Mouse (Mus musculus): Measurements from ENCODE around the gene Dtnbp1. TPM values are rescaled to one million over a fixed set of nuclear protein-coding genes. Genes with fewer than 3 reads are reported as not detected.

The Dtnbp1 gene
- polyA plus RNA-seq, 1 experiment from 2014 or later = 63.5 TPM

- Histone ChIP-seq H3K4me3 (ENCODE audit: low read length) (no peak overlapping the region), H3K4me1 (replicated peaks; ENCODE audit: control insufficient read depth, insufficient read depth, low read length) (peaks cover 5% of the 10 kb centered on the region; the same call in 1 of the 2 replicates), H3K9ac (ENCODE audit: low read length) (no peak overlapping the region), H3K9me3 (ENCODE audit: control insufficient read depth, low read length) (no peaks in the 10 kb centered on the region), H3K4me2 (ENCODE audit: low read depth, low read length) (no peak overlapping the region), H3K36me3 (ENCODE audit: control insufficient read depth, insufficient read depth, low read length) (no peaks in the 10 kb centered on the region), H3K27ac (ENCODE audit: low read length) (no peak overlapping the region), H3K27me3 (ENCODE audit: control insufficient read depth, insufficient read depth, low read depth, low read length) (no peaks in the 10 kb centered on the region)
- WGBS = 67% methylated on average over 5 of the region's 5 CpGs
- no peak for ATAC-seq (ENCODE audit: low read depth)
Measured at GRCm38 (mm10) chr13:45006483-45006882, 4.5 kb upstream of the Dtnbp1 start.

GRCm38 (mm10) chr13:45005861-45006260 is 3.9 kb upstream of the Dtnbp1 start:
- WGBS = 55% methylated on average over 7 of the region's 7 CpGs
- no peak for ATAC-seq (ENCODE audit: low read depth)

GRCm38 (mm10) chr13:45004987-45005592 is 3.1 kb upstream of the Dtnbp1 start:
- Histone ChIP-seq H3K9ac (ENCODE audit: low read length) (no peak overlapping the region), H3K36me3 (ENCODE audit: control insufficient read depth, insufficient read depth, low read length) (no peaks in the 10 kb centered on the region), H3K4me3 (ENCODE audit: low read length) (no peak overlapping the region), H3K9me3 (ENCODE audit: control insufficient read depth, low read length) (no peaks in the 10 kb centered on the region), H3K27ac (ENCODE audit: low read length) (no peak overlapping the region), H3K27me3 (ENCODE audit: control insufficient read depth, insufficient read depth, low read depth, low read length) (no peaks in the 10 kb centered on the region), H3K4me2 (ENCODE audit: low read depth, low read length) (no peak overlapping the region), H3K4me1 (replicated peaks; ENCODE audit: control insufficient read depth, insufficient read depth, low read length) (peaks cover 10% of the 10 kb centered on the region; the same call in 1 of the 2 replicates)
- 83% methylated on average over 5 of the region's 5 CpGs for WGBS
- ATAC-seq (ENCODE audit: low read depth) = no peak

More at GRCm38 (mm10) chr13:45005861-45006260, 3.9 kb upstream of the Dtnbp1 start:
- no peaks in the 10 kb centered on the region for H3K27me3 ChIP-seq (ENCODE audit: control insufficient read depth, insufficient read depth, low read depth, low read length)
- no peaks in the 10 kb centered on the region for H3K9me3 ChIP-seq (ENCODE audit: control insufficient read depth, low read length)
- no peak overlapping the region for H3K27ac ChIP-seq (ENCODE audit: low read length)
- H3K9ac ChIP-seq (ENCODE audit: low read length) = no peak overlapping the region
- H3K4me2 ChIP-seq (ENCODE audit: low read depth, low read length) = no peak overlapping the region
- no peak overlapping the region for H3K4me3 ChIP-seq (ENCODE audit: low read length)
- no peaks in the 10 kb centered on the region for H3K36me3 ChIP-seq (ENCODE audit: control insufficient read depth, insufficient read depth, low read length)
- H3K4me1 ChIP-seq (replicated peaks; ENCODE audit: control insufficient read depth, insufficient read depth, low read length) = peaks cover 5% of the 10 kb centered on the region; the same call in 1 of the 2 replicates

- H3K27ac ChIP-seq (ENCODE audit: low read length) = no peak overlapping the region
- no peak overlapping the region for H3K4me2 ChIP-seq (ENCODE audit: low read depth, low read length)
- no peaks in the 10 kb centered on the region for H3K27me3 ChIP-seq (ENCODE audit: control insufficient read depth, insufficient read depth, low read depth, low read length)
- ATAC-seq (ENCODE audit: low read depth) = no peak
- WGBS = 60% methylated on average over 5 of the region's 5 CpGs
- H3K9me3 ChIP-seq (ENCODE audit: control insufficient read depth, low read length) = no peaks in the 10 kb centered on the region
- H3K4me3 ChIP-seq (ENCODE audit: low read length) = no peak overlapping the region
- peaks cover 5% of the 10 kb centered on the region for H3K36me3 ChIP-seq (ENCODE audit: control insufficient read depth, insufficient read depth, low read length)
- H3K4me1 ChIP-seq (replicated peaks; ENCODE audit: control insufficient read depth, insufficient read depth, low read length) = peaks cover 10% of the 10 kb centered on the region; the same call in 1 of the 2 replicates
- H3K9ac ChIP-seq (ENCODE audit: low read length) = no peak overlapping the region
Measured at GRCm38 (mm10) chr13:45003026-45003425, 1.1 kb upstream of the Dtnbp1 start.

GRCm38 (mm10) chr13:45001228-45001910 is 578 bp downstream of the Dtnbp1 start:
- Histone ChIP-seq H3K27me3 (ENCODE audit: control insufficient read depth, insufficient read depth, low read depth, low read length) (no peaks in the 10 kb centered on the region), H3K9ac (ENCODE audit: low read length) (peak overlapping the region; percentile 88), H3K4me2 (ENCODE audit: low read depth, low read length) (peak overlapping the region; percentile 86), H3K27ac (ENCODE audit: low read length) (peak overlapping the region; percentile 53), H3K4me3 (ENCODE audit: low read length) (peak overlapping the region; percentile 90), H3K4me1 (replicated peaks; ENCODE audit: control insufficient read depth, insufficient read depth, low read length) (peaks cover 10% of the 10 kb centered on the region; the same call in 1 of the 2 replicates), H3K9me3 (ENCODE audit: control insufficient read depth, low read length) (no peaks in the 10 kb centered on the region), H3K36me3 (ENCODE audit: control insufficient read depth, insufficient read depth, low read length) (peaks cover 5% of the 10 kb centered on the region)
- peak; percentile 88 for ATAC-seq (ENCODE audit: low read depth)
- WGBS = 0% methylated on average over 51 of the region's 52 CpGs

- Histone ChIP-seq H3K27me3 (ENCODE audit: control insufficient read depth, insufficient read depth, low read depth, low read length) (no peaks in the 10 kb centered on the region), H3K4me1 (replicated peaks; ENCODE audit: control insufficient read depth, insufficient read depth, low read length) (peaks cover 10% of the 10 kb centered on the region; the same call in 1 of the 2 replicates), H3K4me2 (ENCODE audit: low read depth, low read length) (peak overlapping the region; percentile 86), H3K9me3 (ENCODE audit: control insufficient read depth, low read length) (no peaks in the 10 kb centered on the region), H3K36me3 (ENCODE audit: control insufficient read depth, insufficient read depth, low read length) (peaks cover 5% of the 10 kb centered on the region), H3K4me3 (ENCODE audit: low read length) (peak overlapping the region; percentile 90), H3K9ac (ENCODE audit: low read length) (peak overlapping the region; percentile 88), H3K27ac (ENCODE audit: low read length) (peak overlapping the region; percentile 53)
- WGBS = 11% methylated on average over 7 of the region's 7 CpGs
- ATAC-seq (ENCODE audit: low read depth) = peak; percentile 17; the same call in 1 of the 2 replicates
Measured at GRCm38 (mm10) chr13:45000836-45001227, 1.1 kb downstream of the Dtnbp1 start.

GRCm38 (mm10) chr13:44999211-44999610 is 2.7 kb downstream of the Dtnbp1 start:
- ATAC-seq (ENCODE audit: low read depth) = no peak
- H3K9me3 ChIP-seq (ENCODE audit: control insufficient read depth, low read length) = no peaks in the 10 kb centered on the region
- peaks cover 10% of the 10 kb centered on the region; the same call in 1 of the 2 replicates for H3K4me1 ChIP-seq (replicated peaks; ENCODE audit: control insufficient read depth, insufficient read depth, low read length)
- H3K36me3 ChIP-seq (ENCODE audit: control insufficient read depth, insufficient read depth, low read length) = peaks cover 5% of the 10 kb centered on the region
- no peaks in the 10 kb centered on the region for H3K27me3 ChIP-seq (ENCODE audit: control insufficient read depth, insufficient read depth, low read depth, low read length)
- no peak overlapping the region for H3K4me2 ChIP-seq (ENCODE audit: low read depth, low read length)
- H3K9ac ChIP-seq (ENCODE audit: low read length) = no peak overlapping the region
- H3K27ac ChIP-seq (ENCODE audit: low read length) = no peak overlapping the region
- H3K4me3 ChIP-seq (ENCODE audit: low read length) = no peak overlapping the region
- 89% methylated on average over 12 of the region's 12 CpGs for WGBS

GRCm38 (mm10) chr13:44996339-44996738 is 5.6 kb downstream of the Dtnbp1 start:
- Histone ChIP-seq H3K27ac (ENCODE audit: low read length) (no peak overlapping the region), H3K27me3 (ENCODE audit: control insufficient read depth, insufficient read depth, low read depth, low read length) (no peaks in the 10 kb centered on the region), H3K36me3 (ENCODE audit: control insufficient read depth, insufficient read depth, low read length) (peaks cover 5% of the 10 kb centered on the region), H3K9ac (ENCODE audit: low read length) (no peak overlapping the region), H3K4me2 (ENCODE audit: low read depth, low read length) (no peak overlapping the region), H3K9me3 (ENCODE audit: control insufficient read depth, low read length) (no peaks in the 10 kb centered on the region), H3K4me3 (ENCODE audit: low read length) (no peak overlapping the region), H3K4me1 (replicated peaks; ENCODE audit: control insufficient read depth, insufficient read depth, low read length) (peaks cover 15% of the 10 kb centered on the region)
- 77% methylated on average over 5 of the region's 5 CpGs for WGBS
- ATAC-seq (ENCODE audit: low read depth) = no peak

- Histone ChIP-seq H3K9ac (ENCODE audit: low read length) (no peak overlapping the region), H3K4me3 (ENCODE audit: low read length) (no peak overlapping the region), H3K27me3 (ENCODE audit: control insufficient read depth, insufficient read depth, low read depth, low read length) (no peaks in the 10 kb centered on the region), H3K4me2 (ENCODE audit: low read depth, low read length) (no peak overlapping the region), H3K27ac (ENCODE audit: low read length) (no peak overlapping the region), H3K9me3 (ENCODE audit: control insufficient read depth, low read length) (no peaks in the 10 kb centered on the region), H3K36me3 (ENCODE audit: control insufficient read depth, insufficient read depth, low read length) (0 out of 2 replicates have a peak, but pooled peaks cover 3% of the 10 kb centered on the region), H3K4me1 (replicated peaks; ENCODE audit: control insufficient read depth, insufficient read depth, low read length) (peaks cover 10% of the 10 kb centered on the region)
- ATAC-seq (ENCODE audit: low read depth) = peak; percentile 45; the same call in 1 of the 2 replicates
- 67% methylated on average over 10 of the region's 10 CpGs for WGBS
Measured at GRCm38 (mm10) chr13:44992550-44993205, 9.3 kb downstream of the Dtnbp1 start.
